Mouse (Mus musculus) ES-E14 (cell line): ENCODE results near the gene Pgpep1l. TPM values are rescaled to one million over a fixed set of nuclear protein-coding genes. Genes with fewer than 3 reads are reported as not detected.

ENCODE experiments used
- DNase-seq: peaks from one replicate; pipeline ENCODE4 v3.0.0-alpha.2; 2013; ENCODE audit warnings: low read depth, low spot score
- H3K27ac ChIP-seq: 2 replicates; pipeline ENCODE4 v1.5.1; 2012; ENCODE audit warnings: low read depth, mild to moderate bottlenecking, low read length, moderate library complexity, mixed read lengths; ENCODE audit not compliant: poor library complexity, insufficient read depth, severe bottlenecking
- H3K36me3 ChIP-seq: 2 replicates; pipeline ENCODE4 v1.6.1; 2012; ENCODE audit warnings: mild to moderate bottlenecking, low read length, moderate library complexity, mixed read lengths; ENCODE audit not compliant: control insufficient read depth, poor library complexity, insufficient read depth, severe bottlenecking
- H3K4me1 ChIP-seq, 2 experiments: fragments of 150-350 bp in 1 of 2; sonication (generic) in 1 of 2; 2 replicates each; pipeline ENCODE4 v1.6.1; 2012; ENCODE audit warnings: low read length in 2 of 2, mild to moderate bottlenecking in 1 of 2, mixed read lengths in 1 of 2; ENCODE audit not compliant: control insufficient read depth in 2 of 2, insufficient read depth in 2 of 2, poor library complexity in 1 of 2
- H3K4me3 ChIP-seq, 2 experiments: fragments of 150-350 bp in 1 of 2; sonication (generic) in 1 of 2; 2 replicates each; pipeline ENCODE4 v1.5.1; 2012; ENCODE audit warnings: low read length in 2 of 2, low read depth in 1 of 2, mild to moderate bottlenecking in 1 of 2, mixed read lengths in 1 of 2; ENCODE audit not compliant: insufficient read depth in 1 of 2, poor library complexity in 1 of 2, severe bottlenecking in 1 of 2
- H3K9ac ChIP-seq: 2 replicates; pipeline ENCODE4 v1.6.1; 2012; ENCODE audit warnings: low read depth, mild to moderate bottlenecking, low read length, mixed read lengths; ENCODE audit not compliant: poor library complexity, insufficient read depth, severe bottlenecking
- H3K9me3 ChIP-seq: fragments of 150-350 bp; sonication (generic); 2 replicates; pipeline ENCODE4 v1.6.1; 2012; ENCODE audit warnings: low read depth, mild to moderate bottlenecking, low read length; ENCODE audit not compliant: control insufficient read depth, insufficient read depth
- CHD2 ChIP-seq: IDR thresholded peaks from 2 replicates; pipeline ENCODE4 v1.6.1; 2014; ENCODE audit warnings: mild to moderate bottlenecking, low read depth, low read length, inconsistent platforms
- HCFC1 ChIP-seq: IDR thresholded peaks from 2 replicates; pipeline ENCODE4 v1.6.1; 2012; ENCODE audit warnings: low read length, inconsistent platforms, borderline replicate concordance; ENCODE audit not compliant: insufficient read depth
- MAFK ChIP-seq: IDR thresholded peaks from 2 replicates; pipeline ENCODE4 v1.6.1; 2014; ENCODE audit warnings: mild to moderate bottlenecking, low read depth, low read length, inconsistent platforms; ENCODE audit not compliant: insufficient read depth
- ZC3H11A ChIP-seq: IDR thresholded peaks from 2 replicates; pipeline ENCODE4 v1.6.1; 2012; ENCODE audit warnings: low read depth, mild to moderate bottlenecking, inconsistent platforms, low read length, borderline replicate concordance
- ZNF384 ChIP-seq: IDR thresholded peaks from 2 replicates; pipeline ENCODE4 v1.6.1; 2012; ENCODE audit warnings: low read depth, low read length, inconsistent platforms
- in situ Hi-C, 2 experiments: fragments of 600-800 bp; cut with MboI; formaldehyde crosslinking; loops; one replicate each; pipeline ENCODE4 v1.15.1; 2025; ENCODE audit warnings: low sequenced_read_pairs in 2 of 2, inconsistent platforms in 1 of 2; ENCODE audit not compliant: unreplicated experiment in 2 of 2
- total RNA-seq: library from RNA; depleted of rRNA; stranded (reverse); fragments of 300-350 nt; gene quantifications from 2 replicates; pipeline ENCODE4 v1.2.3, GENCODE M21; 2012; rRNA removed

Gene Pgpep1l
- 0.32 and 0.45 TPM in 2 replicates for total RNA-seq

- peak within 1 kb of the TSS; percentile 12; the same call in 1 of the 2 replicates for H3K9ac ChIP-seq
- H3K27ac ChIP-seq: no peak within 1 kb of the TSS
- TF ChIP-seq HCFC1 (no peak), CHD2 (no peak)
- H3K4me1 ChIP-seq: peaks cover 10 to 12% of the 10 kb centered on the region in 2 experiments; a peak in 3 of 4 replicates
- peak within 1 kb of the TSS; percentile 22 to 64 for H3K4me3 ChIP-seq
- H3K9me3 ChIP-seq: no peaks in the 10 kb centered on the region
- peaks cover 2% of the 10 kb centered on the region; the same call in 1 of the 2 replicates for H3K36me3 ChIP-seq
- DNase-seq: no peak
- in situ Hi-C loops: no loop called here
These were observed at the start of gene Pgpep1l for GRCm38 (mm10) chr7:68264028-68264453. Pgpep1l (minus strand) TSS chr7:68264233.

DNA sequence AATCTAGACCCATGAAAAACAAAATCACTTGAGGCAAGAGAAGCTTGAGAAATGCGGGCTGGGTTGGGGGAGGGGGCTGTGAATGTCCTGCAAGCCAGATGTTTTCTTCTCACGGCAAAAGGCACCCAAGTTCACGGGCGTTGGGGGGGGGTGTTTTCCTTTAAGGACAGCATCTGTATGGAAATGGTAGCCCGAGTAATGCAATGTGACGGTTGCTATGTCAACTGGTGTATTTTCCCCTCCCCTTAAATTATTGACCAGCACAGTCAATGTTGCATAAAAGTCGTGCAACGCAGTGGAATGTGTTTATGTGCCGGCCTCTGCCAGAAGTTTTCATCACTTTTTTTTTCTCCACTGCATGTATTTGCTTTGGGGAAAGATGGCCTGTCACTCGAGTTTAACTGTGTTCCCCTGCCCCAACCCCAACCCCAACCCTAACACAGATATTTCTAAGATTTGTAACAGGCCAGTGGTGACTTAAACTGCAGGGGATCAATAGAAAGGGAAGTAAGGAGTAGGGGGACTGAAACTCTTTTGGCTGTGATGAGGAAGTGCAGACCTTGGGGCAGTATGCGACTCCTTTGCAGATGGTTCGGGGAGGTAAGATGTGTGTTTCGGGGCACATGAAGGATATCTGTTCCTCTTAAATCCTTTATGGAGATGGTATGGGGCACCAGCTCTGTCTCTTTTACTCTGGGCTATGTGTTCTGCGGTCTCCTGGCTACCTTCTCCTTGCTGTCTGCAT is 49.2 kb upstream of the Pgpep1l start:
- H3K27ac ChIP-seq: no peak overlapping the region
- no peak overlapping the region for H3K9ac ChIP-seq
- no peak overlapping the region for H3K4me3 ChIP-seq
- no peak for DNase-seq
- H3K36me3 ChIP-seq: no peaks in the 10 kb centered on the region
- in situ Hi-C loops: loop anchor here in 1 of 2 experiments (25.0 kb wide), 1 partner anchor 526 kb away; no protein-coding TSS in a partner anchor
- no peaks in the 10 kb centered on the region for H3K9me3 ChIP-seq
- peaks cover 0 to 2% of the 10 kb centered on the region in 2 experiments; a peak in 1 of 4 replicates for H3K4me1 ChIP-seq
- no peak for TF ChIP-seq HCFC1
- TF ChIP-seq CHD2: no peak
- TF ChIP-seq ZNF384: no peak
- TF ChIP-seq MAFK: no peak
- no peak for TF ChIP-seq ZC3H11A

DNA sequence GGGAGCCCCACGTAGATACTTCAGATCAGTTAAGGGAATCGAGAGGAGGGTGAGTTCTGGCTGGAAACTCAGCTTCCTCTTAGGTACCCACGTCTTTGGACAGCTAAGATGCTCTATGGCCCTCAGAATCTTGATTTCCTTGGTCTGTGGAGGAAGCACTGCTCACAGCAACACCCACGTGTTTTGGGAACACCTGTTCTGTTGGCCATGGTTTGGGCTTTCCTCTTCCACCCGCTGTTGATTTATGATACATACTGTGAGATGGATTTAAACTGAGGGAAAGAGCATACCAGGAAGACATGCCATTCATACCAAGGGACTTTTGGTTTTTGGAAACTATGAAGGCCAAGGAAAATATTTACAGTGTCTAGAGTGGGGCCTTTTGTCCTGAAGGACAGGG is 48.4 kb upstream of the Pgpep1l start:
- no peak overlapping the region for H3K9ac ChIP-seq
- no peaks in the 10 kb centered on the region for H3K9me3 ChIP-seq
- TF ChIP-seq ZNF384 (no peak), MAFK (no peak), CHD2 (no peak), ZC3H11A (no peak), HCFC1 (no peak)
- in situ Hi-C loops: loop anchor here in 1 of 2 experiments (25.0 kb wide), 1 partner anchor 525 kb away; no protein-coding TSS in a partner anchor
- H3K27ac ChIP-seq: no peak overlapping the region
- H3K4me1 ChIP-seq: peaks cover 2% of the 10 kb centered on the region in 2 experiments; a peak in 1 of 4 replicates
- no peak overlapping the region for H3K4me3 ChIP-seq
- DNase-seq: no peak
- no peaks in the 10 kb centered on the region for H3K36me3 ChIP-seq

DNA sequence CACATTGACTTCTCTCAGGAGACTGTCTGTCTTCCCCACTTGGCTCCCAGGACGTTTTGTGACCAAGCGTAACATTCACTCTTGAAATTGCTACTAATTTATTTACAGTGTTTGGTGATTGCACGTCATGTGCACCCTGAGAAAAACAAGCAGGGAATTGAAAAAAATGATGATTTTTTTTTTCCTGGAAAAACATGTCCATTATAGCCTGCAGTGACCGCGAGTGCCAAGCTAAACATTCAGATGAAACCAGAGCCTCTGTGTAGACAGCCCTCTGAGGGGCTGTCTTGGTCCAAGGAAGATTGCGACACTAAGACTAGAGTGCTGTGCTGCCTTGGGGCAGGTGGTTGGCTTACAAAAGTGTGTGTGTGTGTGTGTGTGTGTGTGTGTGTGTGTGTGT is 47.4 kb upstream of the Pgpep1l start:
- Histone ChIP-seq H3K9ac (no peak overlapping the region), H3K4me3 (no peak overlapping the region), H3K36me3 (no peaks in the 10 kb centered on the region), H3K9me3 (no peaks in the 10 kb centered on the region), H3K27ac (no peak overlapping the region), H3K4me1 (peaks cover 2% of the 10 kb centered on the region in 2 experiments; a peak in 1 of 4 replicates)
- in situ Hi-C loops: loop anchor here in 1 of 2 experiments (25.0 kb wide), 1 partner anchor 524 kb away; no protein-coding TSS in a partner anchor
- DNase-seq: no peak
- no peak for TF ChIP-seq HCFC1
- TF ChIP-seq ZC3H11A: no peak
- TF ChIP-seq MAFK: no peak
- TF ChIP-seq CHD2: no peak
- TF ChIP-seq ZNF384: no peak
